Mouse (Mus musculus): ENCODE measurements around the gene Dact2. TPM values are rescaled to one million over a fixed set of nuclear protein-coding genes. Genes with fewer than 3 reads are reported as not detected.

Dact2 gene
- 22.1 TPM for polyA plus RNA-seq (2021)

DNA sequence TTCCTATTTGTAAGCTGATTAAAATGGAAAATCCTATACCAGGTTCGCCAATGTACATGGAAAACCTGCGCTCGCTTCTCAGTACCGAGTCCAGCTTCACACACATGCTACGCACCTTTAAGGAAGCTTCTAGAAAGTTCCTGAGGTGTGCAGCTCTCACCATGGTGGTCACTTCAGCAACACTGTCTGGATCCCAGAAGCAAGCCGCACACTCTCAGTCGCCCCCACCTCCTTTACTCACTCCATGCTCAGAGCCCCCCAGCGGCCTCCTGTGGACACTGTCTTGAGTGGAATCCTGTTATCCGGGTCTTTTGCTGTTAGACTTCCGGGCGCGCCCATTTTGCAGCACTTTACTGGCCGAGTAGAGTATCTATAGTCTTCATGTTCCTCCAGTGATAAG is at the start of gene Dact2:
Gene Dact2 (minus strand): TSS at position 244 of the 400 bp plus-strand sequence.
- ChIA-PET POLR2A (interaction anchor here (0.5 to 3.9 kb wide), 3 partner anchors 17 to 67 kb away, joined by 3 to 15 read pairs (median 3); no protein-coding TSS in a partner anchor), CTCF (interaction anchor here (1.3 to 5.8 kb wide), 10 partner anchors 11 to 78 kb away, joined by 3 to 69 read pairs (median 8); no protein-coding TSS in a partner anchor)
- in situ Hi-C loops (cut with MboI; ENCODE audit: low pct_unique_long_range_greater_than_20kb), result loop anchor here (5.0 kb wide), 1 partner anchor 37 kb away; no protein-coding TSS in a partner anchor
- no peak for DNase-seq (ENCODE audit: low read depth, low spot score)
- ATAC-seq, result no peak
- no peaks in the 10 kb centered on the region for H3K27me3 ChIP-seq
- no peak for TF ChIP-seq CTCF (IDR thresholded peaks at IDR 0.05)

DNA sequence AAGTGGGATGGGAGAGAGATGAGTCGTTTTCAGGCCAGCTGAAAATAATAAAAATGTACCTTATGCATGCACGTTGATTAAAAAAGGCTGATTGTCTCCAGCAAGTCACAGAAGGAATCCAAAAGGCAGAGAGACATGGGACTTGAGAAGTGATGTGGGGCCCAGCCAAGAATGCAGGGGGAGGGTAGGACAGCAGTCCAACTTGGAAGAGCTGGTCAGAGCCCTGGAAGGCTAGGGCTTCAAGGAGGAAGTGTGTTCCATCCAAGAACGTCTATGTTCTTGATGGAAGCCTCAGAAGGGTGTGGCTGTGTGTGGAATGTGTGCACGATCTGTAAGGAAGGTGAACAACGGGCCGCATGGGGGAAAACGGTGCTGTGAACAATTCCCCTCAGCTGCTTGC is 48.4 kb upstream of the Dact2 start:
- TF ChIP-seq CTCF (IDR thresholded peaks at IDR 0.05), result no peak
- DNase-seq (ENCODE audit: low read depth, low spot score) (no peak), ATAC-seq (no peak)
- peaks cover 13% of the 10 kb centered on the region for H3K27me3 ChIP-seq
- in situ Hi-C loops (cut with MboI; ENCODE audit: low pct_unique_long_range_greater_than_20kb), result no loop called here
- ChIA-PET CTCF (interaction anchor here (0.8 to 1.3 kb wide), 3 partner anchors 12 to 681 kb away, joined by 3 read pairs; no protein-coding TSS in a partner anchor), POLR2A (no interaction called here)

DNA sequence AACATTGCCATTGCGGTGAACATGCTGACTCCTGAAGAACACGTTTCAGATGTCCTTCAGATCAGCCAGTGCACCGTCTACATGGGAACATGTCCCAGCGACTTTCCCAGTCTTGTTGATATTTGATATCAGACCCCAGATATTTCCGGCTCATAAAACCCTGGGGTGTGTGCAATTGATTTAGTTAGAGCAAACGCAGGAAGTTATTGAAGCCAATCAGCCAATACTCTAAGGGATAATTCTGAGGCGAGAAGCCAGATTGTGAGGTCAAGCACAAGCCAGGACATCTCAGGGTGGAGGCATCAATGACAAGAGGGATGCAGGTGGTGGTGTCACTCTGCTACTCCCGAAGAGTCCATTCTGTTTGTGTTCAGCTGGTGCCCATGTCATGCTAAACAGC is 46.3 kb upstream of the Dact2 start:
- in situ Hi-C loops (cut with MboI; ENCODE audit: low pct_unique_long_range_greater_than_20kb), result no loop called here
- CTCF ChIA-PET, result no interaction called here
- no peak for ATAC-seq

GRCm38 (mm10) chr17:14249595-14249994 is 45.5 kb upstream of the Dact2 start:
- in situ Hi-C loops (cut with MboI; ENCODE audit: low pct_unique_long_range_greater_than_20kb), result no loop called here
- peaks cover 13% of the 10 kb centered on the region for H3K27me3 ChIP-seq
- POLR2A ChIA-PET, result interaction anchor here (0.5 kb wide), 1 partner anchor 371 kb away, joined by 8 read pairs; no protein-coding TSS in a partner anchor
- DNase-seq (ENCODE audit: low read depth, low spot score), result no peak
- ATAC-seq, result no peak
- CTCF ChIA-PET, result no interaction called here
- TF ChIP-seq CTCF (IDR thresholded peaks at IDR 0.05), result no peak

More for the DNA sequence above, 46.3 kb upstream of the Dact2 start:
- TF ChIP-seq CTCF (IDR thresholded peaks at IDR 0.05), result no peak
- H3K27me3 ChIP-seq, result peaks cover 13% of the 10 kb centered on the region
- POLR2A ChIA-PET, result no interaction called here
- no peak for DNase-seq (ENCODE audit: low read depth, low spot score)

GRCm38 (mm10) chr17:14247931-14248330 is 43.8 kb upstream of the Dact2 start:
- H3K27me3 ChIP-seq, result peaks cover 13% of the 10 kb centered on the region
- no peak for TF ChIP-seq CTCF (IDR thresholded peaks at IDR 0.05)
- in situ Hi-C loops (cut with MboI; ENCODE audit: low pct_unique_long_range_greater_than_20kb), result no loop called here
- ChIA-PET CTCF (no interaction called here), POLR2A (no interaction called here)
- DNase-seq (ENCODE audit: low read depth, low spot score) (no peak), ATAC-seq (no peak)

DNA sequence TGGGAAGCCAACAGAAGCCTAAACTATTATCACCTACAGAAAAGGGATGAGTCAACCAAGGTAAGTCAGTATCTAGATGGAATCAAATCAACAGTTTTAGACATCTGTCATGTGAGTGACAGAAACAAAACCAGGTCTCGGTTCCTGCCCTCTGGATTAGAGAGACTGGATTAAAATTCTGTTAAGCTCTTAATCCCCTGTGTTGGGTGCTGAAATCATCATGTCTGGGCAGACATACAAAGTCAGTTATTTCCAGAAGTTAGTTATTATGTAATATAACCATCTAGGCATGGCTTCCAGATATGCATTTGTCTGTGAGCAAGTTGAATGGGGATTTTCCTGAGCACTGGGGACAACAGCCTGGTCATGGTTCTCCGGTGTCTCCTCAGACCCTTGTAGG is 42.2 kb upstream of the Dact2 start:
- DNase-seq (ENCODE audit: low read depth, low spot score), result no peak
- no peak for TF ChIP-seq CTCF (IDR thresholded peaks at IDR 0.05)
- in situ Hi-C loops (cut with MboI; ENCODE audit: low pct_unique_long_range_greater_than_20kb), result no loop called here
- ChIA-PET POLR2A (no interaction called here), CTCF (interaction anchor here (1.7 kb wide), 1 partner anchor 12 kb away, joined by 4 read pairs; no protein-coding TSS in a partner anchor)
- H3K27me3 ChIP-seq, result peaks cover 13% of the 10 kb centered on the region
- no peak for ATAC-seq

DNA sequence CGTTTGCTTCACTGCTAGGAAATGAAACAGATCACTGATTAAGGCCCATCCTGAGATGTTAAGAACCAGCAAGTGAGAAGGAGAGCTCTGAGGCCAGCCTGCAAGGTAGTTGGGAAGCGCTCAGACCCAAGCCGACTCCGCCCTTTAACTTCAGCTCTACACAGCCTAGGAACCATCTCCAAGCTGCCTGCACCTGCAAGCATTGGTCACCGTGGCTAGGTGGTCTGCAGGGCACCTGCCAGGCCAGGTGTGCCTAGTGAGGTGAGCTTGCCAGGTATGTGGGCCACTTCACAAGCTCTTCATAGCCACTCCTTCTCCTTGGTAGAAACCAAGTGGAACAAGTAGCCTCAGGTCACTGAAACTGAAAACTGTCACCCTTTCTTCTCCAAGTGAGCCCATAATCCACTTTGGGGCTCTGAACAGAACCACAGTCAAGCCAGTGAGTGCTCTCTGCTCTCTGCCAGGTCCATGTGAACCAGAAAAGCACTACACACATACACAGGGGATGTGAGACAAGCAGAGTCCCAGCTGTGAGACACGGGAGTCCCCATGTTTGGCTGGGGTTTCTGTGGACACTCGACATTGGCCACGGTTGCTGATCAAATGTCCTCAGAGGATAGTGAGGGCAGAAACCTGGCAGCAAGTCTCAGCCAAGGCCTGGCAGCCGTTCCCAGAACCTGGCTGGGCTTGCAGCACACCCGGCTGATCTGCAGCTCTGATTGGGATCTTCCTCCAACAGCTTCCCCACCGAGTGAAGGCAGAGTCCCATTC is 40.3 kb upstream of the Dact2 start:
- ChIA-PET CTCF (interaction anchor here (1.5 kb wide), 1 partner anchor 11 kb away, joined by 4 read pairs; no protein-coding TSS in a partner anchor), POLR2A (no interaction called here)
- H3K27me3 ChIP-seq, result peaks cover 9% of the 10 kb centered on the region
- DNase-seq (ENCODE audit: low read depth, low spot score) (no peak), ATAC-seq (no peak)
- TF ChIP-seq CTCF (IDR thresholded peaks at IDR 0.05), result no peak
- in situ Hi-C loops (cut with MboI; ENCODE audit: low pct_unique_long_range_greater_than_20kb), result loop anchor here (5.0 kb wide), 2 partner anchors 33 to 273 kb away; partner anchors contain the start of gene Smoc2

GRCm38 (mm10) chr17:14242634-14243033 is 38.5 kb upstream of the Dact2 start:
- no peak for TF ChIP-seq CTCF (IDR thresholded peaks at IDR 0.05)
- in situ Hi-C loops (cut with MboI; ENCODE audit: low pct_unique_long_range_greater_than_20kb), result loop anchor here (5.0 kb wide), 2 partner anchors 35 to 275 kb away; partner anchors contain the start of gene Smoc2
- POLR2A ChIA-PET, result no interaction called here
- CTCF ChIA-PET, result no interaction called here
- no peaks in the 10 kb centered on the region for H3K27me3 ChIP-seq
- DNase-seq (ENCODE audit: low read depth, low spot score) (no peak), ATAC-seq (no peak)

DNA sequence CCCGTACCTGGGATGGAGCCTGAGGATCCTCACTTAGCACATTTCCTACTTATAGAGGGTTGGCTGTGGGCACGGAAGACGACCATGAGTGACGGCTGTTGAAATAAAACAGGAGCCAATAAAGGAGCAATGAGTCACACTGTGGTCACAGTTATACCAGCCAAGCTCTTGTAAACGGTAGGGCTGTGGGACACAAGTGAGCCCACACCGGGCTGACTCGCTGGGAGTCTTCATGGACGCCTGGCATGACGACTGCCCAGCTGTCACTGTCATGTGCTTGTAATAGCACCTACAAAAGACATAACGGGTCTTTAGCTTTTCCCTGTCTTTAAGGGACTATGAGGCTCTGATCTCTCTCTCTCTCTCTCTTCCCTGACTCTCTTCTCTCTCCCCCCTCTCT is 35.9 kb upstream of the Dact2 start:
- ATAC-seq (no peak), DNase-seq (ENCODE audit: low read depth, low spot score) (no peak)
- no peak for TF ChIP-seq CTCF (IDR thresholded peaks at IDR 0.05)
- ChIA-PET CTCF (interaction anchor here (0.9 kb wide), 1 partner anchor 12 kb away, joined by 3 read pairs; no protein-coding TSS in a partner anchor), POLR2A (no interaction called here)
- in situ Hi-C loops (cut with MboI; ENCODE audit: low pct_unique_long_range_greater_than_20kb), result loop anchor here (5.0 kb wide), 3 partner anchors 37 to 662 kb away; partner anchors contain the start of gene Smoc2
- no peaks in the 10 kb centered on the region for H3K27me3 ChIP-seq

GRCm38 (mm10) chr17:14237134-14237533 is 33.0 kb upstream of the Dact2 start:
- H3K27me3 ChIP-seq, result no peaks in the 10 kb centered on the region
- in situ Hi-C loops (cut with MboI; ENCODE audit: low pct_unique_long_range_greater_than_20kb), result loop anchor here (5.0 kb wide), 1 partner anchor 665 kb away; no protein-coding TSS in a partner anchor

More at GRCm38 (mm10) chr17:14237134-14237533, 33.0 kb upstream of the Dact2 start:
- ChIA-PET POLR2A (no interaction called here), CTCF (interaction anchor here (2.2 kb wide), 1 partner anchor 283 kb away, joined by 9 read pairs; no protein-coding TSS in a partner anchor)
- DNase-seq (ENCODE audit: low read depth, low spot score) (no peak), ATAC-seq (peak; percentile 62)
- TF ChIP-seq CTCF (IDR thresholded peaks at IDR 0.05), result no peak

Data from Patski (cell line).